Mouse (Mus musculus): Measurements from ENCODE around the gene Slc2a3.
"Not testable (repeated sequence)": the region's sequence is repeated elsewhere in the genome, so short reads cannot be mapped to it uniquely, and the experiment has no call there.

Gene Slc2a3

GRCm38 (mm10) chr6:122707036-122707800 lies 94.2 kb downstream of the Slc2a3 start, which contains the start of gene Nanog:
Gene Nanog, plus strand, starts transcription at chr6:122707489.
- DNase-seq (ENCODE audit: low spot score): no peak

- no peak for DNase-seq (ENCODE audit: low spot score)
Measured at GRCm38 (mm10) chr6:122706337-122706840, 95.1 kb downstream of the Slc2a3 start.

DNA sequence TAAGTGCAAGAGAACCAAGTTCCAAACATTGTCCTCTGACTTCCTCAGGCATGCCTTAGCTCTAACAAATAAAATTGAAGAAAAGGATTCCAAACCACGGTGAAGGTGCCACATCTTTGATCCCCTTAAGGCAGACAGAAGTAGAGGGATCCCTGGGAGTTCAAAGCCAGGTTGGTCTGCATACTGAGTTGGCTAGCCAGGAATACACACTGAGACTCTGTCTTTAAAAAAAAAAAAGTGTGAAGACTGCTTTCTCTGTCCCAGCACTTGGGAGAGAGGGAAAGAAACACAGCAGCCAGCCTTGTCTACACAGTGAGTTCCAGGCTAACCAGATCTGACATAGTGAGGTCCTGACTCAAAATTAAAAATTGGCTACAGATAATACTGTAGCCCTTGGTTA lies 97.7 kb downstream of the Slc2a3 start:
- DNase-seq (ENCODE audit: low spot score): no peak

DNA sequence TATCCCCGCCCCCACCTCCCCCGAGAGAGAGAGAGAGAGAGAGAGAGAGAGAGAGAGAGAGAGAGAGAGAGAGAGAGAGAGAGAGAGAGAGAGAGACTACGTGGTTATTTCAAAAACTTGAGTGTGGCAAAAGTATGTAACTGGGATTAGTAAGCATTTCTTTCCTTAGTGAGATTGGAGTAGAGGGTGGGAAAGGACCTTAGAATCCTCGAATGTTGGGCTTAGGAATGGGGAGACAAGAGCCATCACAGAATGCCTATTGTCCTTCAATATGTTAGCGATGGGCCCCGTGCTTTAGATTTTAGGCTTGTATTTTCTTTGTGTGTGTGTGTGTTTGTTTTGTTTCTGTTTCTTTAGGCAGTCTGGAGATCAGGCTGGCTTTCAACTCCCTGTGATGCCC lies 98.2 kb downstream of the Slc2a3 start:
- DNase-seq (ENCODE audit: low spot score): no peak

- peak; percentile 18 for DNase-seq (ENCODE audit: low spot score)
Measured at GRCm38 (mm10) chr6:122702480-122703124, 98.8 kb downstream of the Slc2a3 start.

DNA sequence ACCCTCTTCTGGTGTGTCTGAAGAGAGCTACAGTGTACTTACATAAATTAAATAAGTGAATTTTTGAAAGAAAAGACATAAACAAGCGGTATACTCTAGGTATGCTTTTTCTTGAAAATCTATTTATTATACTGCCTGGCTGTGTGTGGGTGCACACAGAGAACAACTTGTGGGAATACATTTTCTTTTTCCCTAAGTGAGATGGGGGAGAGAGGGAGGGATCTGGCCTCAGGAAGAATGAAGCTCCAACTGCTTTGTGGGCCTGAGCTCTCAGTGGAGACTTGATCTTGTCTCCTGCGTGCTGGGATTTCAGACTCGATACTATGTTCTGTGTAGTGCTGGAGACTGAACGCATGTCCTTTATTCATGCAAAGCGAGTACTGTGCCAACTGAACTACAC lies 99.6 kb downstream of the Slc2a3 start:
- no peak for DNase-seq (ENCODE audit: low spot score)

- not testable (repeated sequence) for DNase-seq (ENCODE audit: low spot score)
Measured at GRCm38 (mm10) chr6:122699628-122700027, 101.8 kb downstream of the Slc2a3 start.

GRCm38 (mm10) chr6:122695398-122695797 lies 106.0 kb downstream of the Slc2a3 start:
- no peak for DNase-seq (ENCODE audit: low spot score)

DNA sequence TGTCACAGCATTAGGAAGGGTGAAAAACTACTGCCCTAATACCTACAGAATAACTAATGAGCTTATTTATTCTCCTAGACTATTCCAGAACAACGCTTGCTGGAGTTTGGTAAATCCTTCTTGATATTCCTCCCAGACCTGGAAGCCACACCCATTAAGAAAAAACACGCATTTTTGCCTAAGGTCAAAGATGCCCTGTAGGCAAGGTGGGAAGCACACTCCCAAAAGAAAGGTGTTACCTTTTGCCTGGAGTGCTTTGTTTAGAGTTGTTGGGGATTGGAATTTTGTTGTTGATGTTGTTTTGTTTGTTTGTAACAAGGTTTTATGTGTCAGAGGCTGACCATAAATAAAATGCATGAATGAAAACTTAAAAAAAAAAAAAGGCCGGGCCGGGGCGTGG lies 111.4 kb downstream of the Slc2a3 start:
- DNase-seq (ENCODE audit: low spot score): no peak

DNA sequence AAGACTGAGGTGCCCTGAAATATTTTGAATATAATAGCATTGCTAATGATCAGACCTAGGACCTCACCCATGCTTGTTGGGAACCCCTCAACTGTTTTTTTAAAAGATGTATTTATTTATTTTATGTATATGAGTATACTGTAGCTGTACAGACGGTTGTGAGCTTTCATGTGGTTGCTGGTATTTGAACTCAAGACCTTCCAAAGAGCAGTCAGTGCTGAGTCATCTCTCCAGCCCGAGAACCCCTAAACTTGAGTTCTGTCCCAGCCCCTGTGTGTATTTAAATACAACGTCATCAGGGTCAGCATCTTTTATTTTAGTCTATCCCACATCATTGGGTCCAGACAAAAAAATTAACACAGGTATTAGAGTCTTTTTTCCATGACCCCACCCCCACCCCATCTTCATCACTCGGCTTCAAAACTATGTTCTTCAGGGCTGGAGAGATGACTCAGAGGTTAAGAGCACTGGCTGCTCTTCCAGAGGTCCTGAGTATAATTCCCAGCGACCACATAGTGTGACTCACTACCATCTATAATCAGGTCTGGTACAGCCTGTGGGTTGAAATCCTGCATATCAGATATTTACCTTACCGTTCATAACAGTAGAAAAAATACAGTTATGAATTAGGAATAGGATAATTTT lies 111.9 kb downstream of the Slc2a3 start:
- DNase-seq (ENCODE audit: low spot score): no peak

DNA sequence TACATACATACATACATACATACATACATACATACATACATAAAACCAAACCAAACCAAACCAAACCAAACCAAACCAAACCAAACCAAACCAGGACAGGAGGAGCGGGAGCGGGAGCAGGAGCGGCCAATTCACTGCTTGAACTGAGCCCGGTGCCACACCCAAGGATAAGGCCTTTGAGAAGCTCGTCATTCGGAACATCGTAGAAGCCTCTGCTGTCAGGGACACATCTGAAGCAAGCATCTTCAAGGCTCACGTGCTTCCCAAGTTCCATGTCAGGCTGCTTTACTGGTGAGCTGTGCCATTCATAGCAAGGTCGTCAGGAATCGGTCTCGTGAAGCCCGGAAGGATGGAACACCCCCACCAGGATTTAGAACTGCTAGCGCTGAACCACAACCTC lies 114.7 kb downstream of the Slc2a3 start:
- DNase-seq (ENCODE audit: low spot score): no peak

- DNase-seq (ENCODE audit: low spot score): no peak
Measured at GRCm38 (mm10) chr6:122682646-122683045, 118.8 kb downstream of the Slc2a3 start.

Measured in retina, embryonic 14.5 days (tissue).